Mouse (Mus musculus) megakaryocyte, embryonic 14.5 days (primary cell): Measurements from ENCODE around the gene Ergic2.

Experiments used
- FLI1 ChIP-seq: IDR thresholded peaks from 2 replicates; pipeline ENCODE4 v1.6.1; 2012; ENCODE audit warnings: low read length, inconsistent platforms, mixed read lengths
- GATA1 ChIP-seq: IDR thresholded peaks from 3 replicates; pipeline ENCODE4 v1.6.1; 2012; ENCODE audit warnings: mixed read lengths, low read length, inconsistent platforms, borderline replicate concordance

GRCm38 (mm10) chr6:148259074-148259473 lies 46.9 kb upstream of the Ergic2 start:
- TF ChIP-seq GATA1 (no peak), FLI1 (no peak)
